Mouse (Mus musculus) spleen, adult 2 months (tissue): ENCODE results near the gene Atp7a. TPM values are rescaled to one million over a fixed set of nuclear protein-coding genes. Genes with fewer than 3 reads are reported as not detected.

Source experiments
- DNase-seq, 2 experiments: peaks; one replicate each; pipeline versions ENCODE4 v3.0.0 to v3.0.0-alpha.2; 2012 to 2021; ENCODE audit warnings: low spot score in 2 of 2, low read depth in 1 of 2
- H3K27ac ChIP-seq: fragments of 200-500 bp; 2 replicates; pipeline ENCODE4 v1.5.1; 2012; ENCODE audit warnings: low read length, inconsistent platforms; ENCODE audit not compliant: insufficient read depth
- H3K27me3 ChIP-seq: fragments of 200-500 bp; 2 replicates; pipeline ENCODE4 v1.6.1; 2012; ENCODE audit warnings: mild to moderate bottlenecking, moderate library complexity, low read length, inconsistent platforms; ENCODE audit not compliant: control insufficient read depth, insufficient read depth
- H3K36me3 ChIP-seq: fragments of 200-500 bp; 2 replicates; pipeline ENCODE4 v1.6.1; 2012; ENCODE audit warnings: mild to moderate bottlenecking, low read length, inconsistent platforms; ENCODE audit not compliant: control insufficient read depth, insufficient read depth
- H3K4me1 ChIP-seq: fragments of 200-500 bp; 2 replicates; pipeline ENCODE4 v1.6.1; 2011; ENCODE audit warnings: inconsistent platforms; ENCODE audit not compliant: control insufficient read depth, insufficient read depth, insufficient read length
- H3K4me3 ChIP-seq: fragments of 200-500 bp; 2 replicates; pipeline ENCODE4 v1.5.1; 2011; ENCODE audit warnings: mild to moderate bottlenecking, inconsistent platforms; ENCODE audit not compliant: insufficient read depth, insufficient read length; ENCODE audit errors: extremely low read depth
- CTCF ChIP-seq: fragments of 200-500 bp; IDR thresholded peaks from 2 replicates; pipeline ENCODE4 v1.5.1; 2011; ENCODE audit warnings: mild to moderate bottlenecking, inconsistent platforms; ENCODE audit not compliant: insufficient read depth, insufficient read length, insufficient replicate concordance; ENCODE audit errors: extremely low read depth
- POLR2A ChIP-seq: fragments of 200-500 bp; IDR thresholded peaks from 2 replicates; pipeline ENCODE4 v1.6.1; 2011; ENCODE audit warnings: low read depth, low read length, inconsistent platforms
- WGBS: fragments of 180-500 bp; shearing (Covaris S2); methylation state at CpG from one replicate; pipeline ENCODE4 v1.1.7; 2018; 5-methylcytosine and 5-hydroxymethylcytosine counted together
- polyA plus RNA-seq: library from polyadenylated mRNA; depleted of rRNA; stranded (reverse); fragments of >200 nt; gene quantifications from 2 replicates; pipeline ENCODE4 v1.2.3, GENCODE M21; 2012

The Atp7a gene
- polyA plus RNA-seq, 1 experiment, result 1.6 TPM

- TF ChIP-seq CTCF, result no peak
- TF ChIP-seq POLR2A, result no peak
- Histone ChIP-seq H3K27me3 (no peaks in the 10 kb centered on the region), H3K4me3 (no peak overlapping the region), H3K27ac (peak overlapping the region; percentile 46), H3K4me1 (peaks cover 6% of the 10 kb centered on the region), H3K36me3 (no peaks in the 10 kb centered on the region)
- DNase-seq, result peak in 1 of 2 experiments; percentile 34
- WGBS, result 42% methylated on average over 13 of the region's 13 CpGs
These were observed 112.4 kb downstream of the Atp7a start for GRCm38 (mm10) chrX:106139309-106140070.

GRCm38 (mm10) chrX:106142936-106143335, 115.9 kb downstream of the Atp7a start, which contains the start of gene Tlr13:
TSS of gene Tlr13 (plus strand) at chrX:106143204.
- H3K4me1 ChIP-seq, result peaks cover 1% of the 10 kb centered on the region; the same call in 1 of the 2 replicates
- no peaks in the 10 kb centered on the region for H3K27me3 ChIP-seq
- DNase-seq, result no peak
- no peak within 1 kb of the TSS for H3K4me3 ChIP-seq
- TF ChIP-seq POLR2A (no peak), CTCF (no peak)
- H3K36me3 ChIP-seq, result no peaks in the 10 kb centered on the region
- peak within 1 kb of the TSS; percentile 46; the same call in 1 of the 2 replicates for H3K27ac ChIP-seq
- WGBS, result 60% methylated on average over 6 of the region's 6 CpGs

GRCm38 (mm10) chrX:106148185-106148584, 121.1 kb downstream of the Atp7a start:
- H3K27ac ChIP-seq, result no peak overlapping the region
- no peak for TF ChIP-seq CTCF
- no peak for TF ChIP-seq POLR2A
- H3K27me3 ChIP-seq, result no peaks in the 10 kb centered on the region
- WGBS, result 91% methylated on average over 1 of the region's 1 CpGs
- no peaks in the 10 kb centered on the region for H3K36me3 ChIP-seq
- DNase-seq, result no peak
- no peaks in the 10 kb centered on the region for H3K4me1 ChIP-seq
- H3K4me3 ChIP-seq, result no peak overlapping the region

- no peaks in the 10 kb centered on the region for H3K27me3 ChIP-seq
- no peaks in the 10 kb centered on the region for H3K4me1 ChIP-seq
- no peak for DNase-seq
- H3K27ac ChIP-seq, result peak overlapping the region; percentile 41
- no peak for TF ChIP-seq CTCF
- no peak for TF ChIP-seq POLR2A
- 64% methylated on average over 3 of the region's 3 CpGs for whole genome bisulfite sequencing
- H3K4me3 ChIP-seq, result no peak overlapping the region
- H3K36me3 ChIP-seq, result no peaks in the 10 kb centered on the region
These were observed 122.4 kb downstream of the Atp7a start for GRCm38 (mm10) chrX:106149460-106149859.

- TF ChIP-seq POLR2A, result no peak
- TF ChIP-seq CTCF, result no peak
- no peaks in the 10 kb centered on the region for H3K27me3 ChIP-seq
- H3K27ac ChIP-seq, result no peak overlapping the region
- H3K4me3 ChIP-seq, result no peak overlapping the region
- no peaks in the 10 kb centered on the region for H3K4me1 ChIP-seq
- no peak for DNase-seq
- H3K36me3 ChIP-seq, result no peaks in the 10 kb centered on the region
These were observed 127.1 kb downstream of the Atp7a start for GRCm38 (mm10) chrX:106154180-106154586.

- H3K36me3 ChIP-seq, result no peaks in the 10 kb centered on the region
- H3K27me3 ChIP-seq, result no peaks in the 10 kb centered on the region
- H3K4me3 ChIP-seq, result no peak overlapping the region
- 71% methylated on average over 4 of the region's 4 CpGs for WGBS
- TF ChIP-seq CTCF (no peak), POLR2A (no peak)
- H3K27ac ChIP-seq, result no peak overlapping the region
- H3K4me1 ChIP-seq, result no peaks in the 10 kb centered on the region
- no peak for DNase-seq
These were observed 128.8 kb downstream of the Atp7a start for GRCm38 (mm10) chrX:106155892-106156291.

- H3K4me3 ChIP-seq, result no peak overlapping the region
- WGBS, result 39% methylated on average over 5 of the region's 5 CpGs
- no peaks in the 10 kb centered on the region for H3K27me3 ChIP-seq
- DNase-seq, result no peak
- no peaks in the 10 kb centered on the region for H3K36me3 ChIP-seq
- no peak for TF ChIP-seq POLR2A
- no peak for TF ChIP-seq CTCF
- no peaks in the 10 kb centered on the region for H3K4me1 ChIP-seq
- no peak overlapping the region for H3K27ac ChIP-seq
These were observed 136.9 kb downstream of the Atp7a start for GRCm38 (mm10) chrX:106163995-106164394.
